Mouse (Mus musculus): ENCODE data around the gene Eif4ebp2. TPM values are rescaled to one million over a fixed set of nuclear protein-coding genes. Genes with fewer than 3 reads are reported as not detected.

Eif4ebp2 gene
- polyA plus RNA-seq, 2 experiments: 23.1 to 24.3 TPM

- WGBS (ENCODE audit: insufficient replicate concordance): under 1% methylated on average over 70 of the region's 70 CpGs
- Histone ChIP-seq H3K27me3 (ENCODE audit: control insufficient read depth, insufficient read depth, low read length) (no peaks in the 10 kb centered on the region), H3K9ac (replicated peaks) (peak within 1 kb of the TSS; percentile 78), H3K4me1 (replicated peaks; ENCODE audit: control insufficient read depth in 2 of 2, insufficient read depth in 2 of 2, low read length in 1 of 2) (peaks cover 9 to 11% of the 10 kb centered on the region in 2 experiments), H3K27ac (peak within 1 kb of the TSS; percentile 86), H3K4me2 (ENCODE audit: low read depth) (peak within 1 kb of the TSS; percentile 94), H3K36me3 (replicated peaks; ENCODE audit: control insufficient read depth, insufficient read depth, low read depth) (no peaks in the 10 kb centered on the region), H3K4me3 (ENCODE audit: insufficient read depth in 1 of 2, low read depth in 2 of 2, low read length in 2 of 2) (peak within 1 kb of the TSS; percentile 70 to 77), H3K9me3 (ENCODE audit: control insufficient read depth, low read length) (no peaks in the 10 kb centered on the region)
- TF ChIP-seq CTCF (IDR thresholded peaks at IDR 0.05; ENCODE audit: low read depth) (peak; percentile 50; the same call in 1 of the 2 replicates), EP300 (IDR thresholded peaks at IDR 0.05; ENCODE audit: low read depth) (no peak)
- peak; percentile 98 for ATAC-seq (ENCODE audit: insufficient read depth)
- DNase-seq (ENCODE audit: low read depth in 3 of 3, low spot score in 3 of 3): peak; percentile 94 to 95 (median 94)
Measured at GRCm38 (mm10) chr10:61475594-61476439, 23.4 kb upstream of the Eif4ebp2 start, which contains the start of gene Lrrc20. Gene Lrrc20, plus strand, starts transcription at chr10:61475801.

GRCm38 (mm10) chr10:61474344-61474743, 21.9 kb upstream of the Eif4ebp2 start:
- Histone ChIP-seq H3K27me3 (ENCODE audit: control insufficient read depth, insufficient read depth, low read length) (no peaks in the 10 kb centered on the region), H3K4me1 (replicated peaks; ENCODE audit: control insufficient read depth in 2 of 2, insufficient read depth in 2 of 2, low read length in 1 of 2) (peaks cover 9 to 11% of the 10 kb centered on the region in 2 experiments), H3K4me2 (ENCODE audit: low read depth) (no peak overlapping the region; the same call in 1 of the 2 replicates), H3K4me3 (ENCODE audit: insufficient read depth in 1 of 2, low read depth in 2 of 2, low read length in 2 of 2) (no peak overlapping the region), H3K9me3 (ENCODE audit: control insufficient read depth, low read length) (no peaks in the 10 kb centered on the region), H3K27ac (no peak overlapping the region), H3K36me3 (replicated peaks; ENCODE audit: control insufficient read depth, insufficient read depth, low read depth) (no peaks in the 10 kb centered on the region), H3K9ac (replicated peaks) (no peak overlapping the region)
- TF ChIP-seq CTCF (IDR thresholded peaks at IDR 0.05; ENCODE audit: low read depth) (no peak), EP300 (IDR thresholded peaks at IDR 0.05; ENCODE audit: low read depth) (no peak)
- ATAC-seq (ENCODE audit: insufficient read depth) (no peak), DNase-seq (ENCODE audit: low read depth in 3 of 3, low spot score in 3 of 3) (no peak)
- 35% methylated on average over 1 of the region's 1 CpGs for WGBS (ENCODE audit: insufficient replicate concordance)

GRCm38 (mm10) chr10:61473640-61474039, 21.2 kb upstream of the Eif4ebp2 start:
- 61% methylated on average over 3 of the region's 3 CpGs for WGBS (ENCODE audit: insufficient replicate concordance)
- no peak overlapping the region for H3K9ac ChIP-seq (replicated peaks)
- DNase-seq (ENCODE audit: low read depth in 3 of 3, low spot score in 3 of 3) (no peak), ATAC-seq (ENCODE audit: insufficient read depth) (no peak)
- H3K27ac ChIP-seq: no peak overlapping the region
- TF ChIP-seq EP300 (IDR thresholded peaks at IDR 0.05; ENCODE audit: low read depth): no peak
- TF ChIP-seq CTCF (IDR thresholded peaks at IDR 0.05; ENCODE audit: low read depth): no peak
- H3K27me3 ChIP-seq (ENCODE audit: control insufficient read depth, insufficient read depth, low read length): no peaks in the 10 kb centered on the region
- no peaks in the 10 kb centered on the region for H3K9me3 ChIP-seq (ENCODE audit: control insufficient read depth, low read length)
- no peak overlapping the region for H3K4me2 ChIP-seq (ENCODE audit: low read depth)
- H3K4me1 ChIP-seq (replicated peaks; ENCODE audit: control insufficient read depth in 2 of 2, insufficient read depth in 2 of 2, low read length in 1 of 2): peaks cover 9 to 11% of the 10 kb centered on the region in 2 experiments
- no peaks in the 10 kb centered on the region for H3K36me3 ChIP-seq (replicated peaks; ENCODE audit: control insufficient read depth, insufficient read depth, low read depth)
- no peak overlapping the region for H3K4me3 ChIP-seq (ENCODE audit: insufficient read depth in 1 of 2, low read depth in 2 of 2, low read length in 2 of 2)

- no peak overlapping the region for H3K4me3 ChIP-seq (ENCODE audit: insufficient read depth in 1 of 2, low read depth in 2 of 2, low read length in 2 of 2)
- no peaks in the 10 kb centered on the region for H3K27me3 ChIP-seq (ENCODE audit: control insufficient read depth, insufficient read depth, low read length)
- TF ChIP-seq CTCF (IDR thresholded peaks at IDR 0.05; ENCODE audit: low read depth): no peak
- no peak for TF ChIP-seq EP300 (IDR thresholded peaks at IDR 0.05; ENCODE audit: low read depth)
- H3K36me3 ChIP-seq (replicated peaks; ENCODE audit: control insufficient read depth, insufficient read depth, low read depth): no peaks in the 10 kb centered on the region
- DNase-seq (ENCODE audit: low read depth in 3 of 3, low spot score in 3 of 3) (no peak), ATAC-seq (ENCODE audit: insufficient read depth) (no peak)
- no peak overlapping the region for H3K4me2 ChIP-seq (ENCODE audit: low read depth)
- 37% methylated on average over 7 of the region's 7 CpGs for WGBS (ENCODE audit: insufficient replicate concordance)
- H3K9me3 ChIP-seq (ENCODE audit: control insufficient read depth, low read length): no peaks in the 10 kb centered on the region
- H3K4me1 ChIP-seq (replicated peaks; ENCODE audit: control insufficient read depth in 2 of 2, insufficient read depth in 2 of 2, low read length in 1 of 2): peaks cover 2 to 17% of the 10 kb centered on the region in 2 experiments; a peak in 3 of 4 replicates
- H3K9ac ChIP-seq (replicated peaks): no peak overlapping the region
- H3K27ac ChIP-seq: no peak overlapping the region
Measured at GRCm38 (mm10) chr10:61468900-61469299, 16.4 kb upstream of the Eif4ebp2 start.

GRCm38 (mm10) chr10:61466873-61467272, 14.4 kb upstream of the Eif4ebp2 start:
- ATAC-seq (ENCODE audit: insufficient read depth) (no peak), DNase-seq (ENCODE audit: low read depth in 3 of 3, low spot score in 3 of 3) (peak; percentile 49 to 58 (median 54))
- Histone ChIP-seq H3K27me3 (ENCODE audit: control insufficient read depth, insufficient read depth, low read length) (no peaks in the 10 kb centered on the region), H3K27ac (no peak overlapping the region), H3K36me3 (replicated peaks; ENCODE audit: control insufficient read depth, insufficient read depth, low read depth) (no peaks in the 10 kb centered on the region), H3K9me3 (ENCODE audit: control insufficient read depth, low read length) (no peaks in the 10 kb centered on the region), H3K4me1 (replicated peaks; ENCODE audit: control insufficient read depth in 2 of 2, insufficient read depth in 2 of 2, low read length in 1 of 2) (peaks cover 2 to 17% of the 10 kb centered on the region in 2 experiments; a peak in 3 of 4 replicates), H3K4me2 (ENCODE audit: low read depth) (no peak overlapping the region), H3K4me3 (ENCODE audit: insufficient read depth in 1 of 2, low read depth in 2 of 2, low read length in 2 of 2) (no peak overlapping the region), H3K9ac (replicated peaks) (no peak overlapping the region)
- peak; percentile 90 for TF ChIP-seq CTCF (IDR thresholded peaks at IDR 0.05; ENCODE audit: low read depth)
- TF ChIP-seq EP300 (IDR thresholded peaks at IDR 0.05; ENCODE audit: low read depth): 0 out of 2 replicates have a peak, but pooled peaks have one; percentile 11
- WGBS (ENCODE audit: insufficient replicate concordance): 20% methylated on average over 5 of the region's 5 CpGs
